Mouse (Mus musculus) gastrocnemius, adult 18-20 months (tissue): ENCODE measurements around the gene Arhgap21. TPM values are rescaled to one million over a fixed set of nuclear protein-coding genes. Genes with fewer than 3 reads are reported as not detected.

Experiments
- DNase-seq: peaks from one replicate; pipeline ENCODE4 v3.0.0; 2021; ENCODE audit warnings: low spot score
- total RNA-seq, 2 experiments: library from RNA; stranded (reverse); gene quantifications; 2 replicates each; pipeline ENCODE4 v1.2.3; 2021

Arhgap21 gene
- total RNA-seq, 2 experiments from 2014 or later, result 27.0 to 33.4 TPM

DNA sequence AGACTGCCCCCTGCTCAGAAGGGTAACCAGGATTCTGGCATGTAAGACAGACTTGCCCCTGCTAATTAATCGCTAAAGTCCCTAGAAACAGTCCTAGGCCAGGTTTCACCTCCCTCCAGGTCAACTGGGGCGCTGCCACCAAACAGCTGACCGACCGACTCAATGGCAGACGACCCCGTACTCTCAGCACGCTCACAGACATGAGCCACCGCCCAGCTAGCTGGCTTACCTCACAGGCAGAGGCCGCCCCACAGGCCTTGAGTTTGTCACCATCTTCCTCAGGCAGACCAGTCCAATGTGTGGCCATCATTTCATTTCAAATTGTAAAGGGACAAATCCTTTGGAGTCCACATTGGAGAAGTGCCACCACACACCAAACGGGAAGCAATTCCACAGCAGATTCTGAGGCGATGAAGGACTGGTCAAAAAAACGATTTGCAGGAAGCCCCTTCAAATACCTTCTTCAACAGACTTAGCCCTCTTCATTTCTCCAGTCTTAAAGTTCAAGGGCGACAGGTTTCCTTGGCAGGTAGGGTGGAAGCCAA, 1.5 kb downstream of the Arhgap21 start:
- DNase-seq, result peak; percentile 30

DNA sequence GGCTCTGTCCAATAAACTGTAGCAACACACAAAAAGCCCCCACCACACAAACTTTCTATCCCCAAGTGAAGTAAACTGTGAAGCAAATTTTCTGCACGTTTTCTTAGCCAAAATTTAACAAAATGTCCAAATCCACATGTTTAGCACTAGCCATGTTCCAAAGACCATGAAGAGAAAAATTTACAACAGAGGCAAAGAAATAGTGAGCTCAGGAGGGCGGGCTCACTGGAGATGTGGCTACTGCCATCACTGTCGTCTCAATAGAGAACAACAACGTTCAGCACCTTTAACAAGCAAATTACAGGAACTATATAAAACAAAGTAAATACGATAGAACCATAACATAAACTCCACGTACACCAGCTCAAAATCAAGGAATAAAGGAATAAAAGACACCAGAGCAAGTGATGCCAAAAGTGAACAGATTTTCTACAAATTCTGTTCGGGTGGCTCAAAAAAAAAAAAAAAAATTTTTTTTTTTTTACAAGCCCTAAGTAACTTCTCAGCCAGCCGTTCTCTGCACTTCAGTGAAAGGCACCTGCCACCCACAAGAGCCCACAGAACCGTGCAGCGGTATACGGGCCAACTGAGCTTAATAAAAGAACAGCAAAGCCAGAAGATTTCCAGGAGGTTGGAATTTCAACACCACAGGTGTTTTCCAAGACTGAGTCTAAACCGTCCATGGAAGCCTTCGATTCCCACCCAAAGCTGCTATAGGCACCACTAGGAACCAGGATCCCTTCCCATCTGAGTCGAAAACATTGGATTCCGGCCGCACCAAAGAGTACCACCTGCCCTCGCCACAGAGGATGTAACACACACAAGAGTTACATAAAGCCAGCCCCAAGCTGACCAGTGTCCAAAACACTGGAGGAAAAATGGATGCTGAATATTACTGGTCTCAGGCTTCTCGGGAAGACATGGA, 2.2 kb downstream of the Arhgap21 start:
- DNase-seq, result no peak

DNA sequence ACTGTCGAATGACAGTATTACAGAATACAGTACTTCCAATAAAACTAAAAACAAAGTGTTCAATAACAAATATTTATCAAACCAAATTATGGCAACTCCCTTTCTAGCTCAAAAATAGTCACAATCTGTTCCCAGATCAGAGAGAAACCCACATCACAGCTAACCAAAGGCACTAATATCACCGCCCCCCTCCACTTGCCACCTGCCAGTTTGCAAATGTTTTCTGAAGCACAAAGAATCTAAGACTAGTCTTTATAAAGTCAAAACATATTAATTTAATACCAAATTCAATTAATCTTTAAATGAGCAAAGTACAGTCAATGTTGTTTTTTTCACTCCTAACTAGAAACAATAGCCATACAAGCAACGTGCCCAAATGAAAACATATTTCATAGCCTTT, 3.3 kb downstream of the Arhgap21 start:
- no peak for DNase-seq

DNA sequence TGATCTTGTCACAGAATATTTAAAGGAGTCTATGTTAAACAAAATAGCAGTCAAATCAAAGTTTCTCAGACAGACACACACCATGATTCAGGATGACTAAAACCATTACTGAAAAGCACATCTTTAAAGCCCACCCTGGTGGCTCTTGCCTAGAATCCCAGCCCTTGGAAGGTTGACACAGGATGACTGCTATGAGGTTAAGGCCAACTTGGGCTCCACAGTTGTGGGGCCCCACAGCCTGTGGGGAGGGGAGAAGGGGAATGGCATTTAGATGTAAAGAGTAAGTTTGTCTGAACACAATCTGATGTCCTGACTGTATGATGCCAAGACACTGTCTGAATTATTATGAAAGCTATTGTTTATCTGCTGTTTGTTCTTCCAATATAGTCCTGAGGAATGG, 4.2 kb downstream of the Arhgap21 start:
- no peak for DNase-seq

DNA sequence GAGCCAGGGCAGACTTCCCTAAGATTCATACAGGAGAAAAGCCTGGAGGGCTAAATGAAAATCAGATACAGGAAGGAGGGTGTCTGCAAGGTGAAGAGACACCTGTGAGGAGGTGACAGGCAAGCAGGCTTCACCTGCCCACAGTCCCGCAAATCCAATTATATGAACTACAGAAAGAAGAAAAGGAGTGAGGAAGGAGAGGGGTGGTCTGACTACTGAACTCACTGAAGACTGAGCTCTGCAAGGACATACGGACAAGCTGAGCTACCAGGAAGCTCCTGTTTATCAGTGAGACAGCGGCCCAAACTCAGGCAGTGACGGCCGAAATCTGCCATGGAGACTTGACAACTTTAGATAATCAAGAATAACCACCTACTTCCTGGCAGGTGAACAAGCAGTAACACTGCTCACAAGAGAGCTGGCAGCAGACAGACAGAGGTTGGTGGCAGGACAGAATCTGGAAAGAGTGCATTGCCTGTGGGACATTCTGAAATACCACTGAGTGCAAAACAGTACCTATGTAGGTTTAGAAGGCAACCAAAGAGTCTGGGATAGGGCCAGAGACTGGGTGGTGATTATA, 5.4 kb downstream of the Arhgap21 start:
- no peak for DNase-seq

DNA sequence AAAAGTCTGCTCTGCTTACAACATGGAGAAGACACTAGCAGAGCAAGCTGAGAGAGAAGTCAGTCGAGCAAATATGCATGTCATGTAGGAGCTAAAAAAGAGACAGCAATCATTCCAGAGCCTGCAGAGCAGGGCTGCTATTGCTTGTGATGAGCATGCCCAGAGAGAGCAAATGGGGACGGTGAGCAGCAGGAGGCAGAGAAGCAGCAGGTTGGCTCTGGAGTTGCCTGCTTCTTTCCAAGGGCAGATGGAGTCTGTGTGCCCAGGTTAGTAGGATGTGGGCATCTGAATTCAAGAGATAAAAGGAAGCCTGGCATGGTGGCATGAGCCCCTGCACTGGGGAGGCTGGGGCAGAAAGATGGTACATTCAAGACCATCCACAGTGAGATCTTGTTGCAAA, 6.4 kb downstream of the Arhgap21 start:
- DNase-seq, result no peak

DNA sequence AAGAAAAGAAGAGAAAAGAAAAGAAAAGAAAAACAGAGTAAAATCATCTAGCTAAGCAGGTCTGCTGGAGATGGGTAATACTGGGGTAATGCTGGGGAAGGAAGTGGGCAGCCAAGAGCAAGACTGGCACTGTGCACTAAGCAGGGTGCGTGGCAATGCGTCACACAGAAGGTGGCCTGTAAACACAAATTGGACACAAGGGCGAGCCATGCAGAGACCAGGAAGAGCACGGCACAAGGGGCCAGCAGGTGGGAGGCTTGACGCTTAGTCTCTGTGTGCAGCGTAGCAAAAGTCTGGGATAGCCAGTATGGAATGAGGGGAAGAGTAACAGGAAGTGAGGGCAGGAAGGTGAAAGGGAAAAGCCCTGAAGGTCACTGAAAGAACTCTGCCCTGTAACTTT, 6.9 kb downstream of the Arhgap21 start:
- no peak for DNase-seq

DNA sequence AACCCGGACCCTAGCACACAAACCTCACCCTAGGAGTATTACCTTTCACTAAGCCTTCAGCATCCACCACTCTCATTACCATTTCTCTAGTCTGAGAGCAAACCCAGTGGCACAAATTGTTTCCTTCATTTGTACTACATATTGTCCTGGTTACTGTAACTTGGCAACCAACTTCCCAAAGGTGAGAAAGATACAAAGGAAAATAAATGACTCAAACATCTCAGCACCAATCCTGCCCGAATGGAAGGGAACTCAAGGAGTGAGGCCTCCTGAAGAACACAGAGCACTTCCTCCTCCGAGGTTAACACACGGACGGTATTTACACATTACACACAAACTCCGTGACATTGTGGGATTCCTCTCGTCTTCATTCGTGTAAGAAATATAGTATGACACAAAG, 7.4 kb downstream of the Arhgap21 start:
- no peak for DNase-seq

DNA sequence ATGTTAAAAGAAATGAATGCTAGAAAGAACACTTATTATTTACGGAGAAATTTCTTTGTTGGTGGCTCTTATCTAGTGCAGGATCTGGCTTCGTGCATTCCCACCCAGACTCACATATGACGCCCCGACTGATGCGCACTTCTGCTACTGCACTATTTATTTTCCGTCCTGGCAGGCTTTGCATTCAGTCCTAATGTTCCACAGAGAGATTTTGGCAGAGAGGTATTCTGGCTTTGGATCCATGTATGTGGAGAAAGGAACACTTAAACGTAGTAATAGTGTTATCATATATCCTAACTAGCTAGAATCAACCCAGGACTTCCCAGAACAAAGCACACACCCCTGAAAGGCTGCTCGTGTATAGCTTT, 8.0 kb downstream of the Arhgap21 start:
- no peak for DNase-seq

DNA sequence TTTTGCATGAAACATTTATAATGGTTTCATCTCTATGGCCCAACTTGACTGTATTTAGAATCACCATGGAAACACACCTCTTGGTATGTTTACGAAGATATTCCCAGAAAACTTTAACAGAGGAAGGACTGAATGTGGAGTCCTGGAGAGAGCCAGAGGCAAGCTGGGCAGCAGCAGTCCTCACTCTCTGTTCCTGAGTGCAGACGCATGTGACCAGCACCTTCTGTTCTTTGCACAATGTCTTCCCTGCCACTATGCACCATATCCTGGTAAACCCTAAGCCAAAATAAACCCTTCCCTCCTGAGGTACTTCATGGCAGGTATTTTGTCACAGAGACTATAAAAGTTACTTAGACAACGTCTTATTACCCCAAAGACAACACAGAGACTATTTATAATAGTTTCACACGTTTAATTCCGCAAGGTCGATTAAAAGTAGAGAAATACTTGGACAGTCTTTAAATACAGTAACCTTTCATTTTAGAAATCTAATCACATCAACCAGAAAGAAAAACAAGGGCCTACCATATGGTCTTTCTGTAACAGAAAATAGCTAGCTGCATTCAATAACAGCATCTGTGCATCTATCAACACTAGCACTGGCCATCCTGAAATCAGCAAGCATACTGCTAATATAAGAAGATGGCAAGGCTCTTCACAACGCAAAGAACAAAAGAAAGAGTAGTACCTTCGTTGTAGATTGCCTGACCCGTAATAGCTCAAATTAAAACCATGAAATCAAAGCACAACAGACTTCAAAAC, 8.6 kb downstream of the Arhgap21 start:
- no peak for DNase-seq

DNA sequence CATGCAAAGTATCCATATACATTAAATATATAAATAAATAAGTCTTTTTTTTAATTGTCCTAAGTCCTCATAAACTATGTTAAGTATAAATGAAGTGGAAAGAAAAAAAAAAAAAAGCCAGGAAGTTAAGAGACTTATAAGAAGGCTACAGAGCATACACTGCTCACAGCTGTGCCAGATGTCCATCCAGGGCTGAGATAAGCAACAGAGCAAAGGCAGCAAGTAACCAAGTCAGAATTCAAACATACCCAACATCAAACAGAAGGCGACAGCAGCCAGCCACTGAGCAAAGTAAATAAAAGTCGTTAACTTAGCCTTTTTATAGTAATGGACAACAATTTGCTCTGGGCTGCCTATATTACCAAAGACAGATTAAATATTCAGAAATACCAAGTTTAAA, 9.6 kb downstream of the Arhgap21 start:
- no peak for DNase-seq

DNA sequence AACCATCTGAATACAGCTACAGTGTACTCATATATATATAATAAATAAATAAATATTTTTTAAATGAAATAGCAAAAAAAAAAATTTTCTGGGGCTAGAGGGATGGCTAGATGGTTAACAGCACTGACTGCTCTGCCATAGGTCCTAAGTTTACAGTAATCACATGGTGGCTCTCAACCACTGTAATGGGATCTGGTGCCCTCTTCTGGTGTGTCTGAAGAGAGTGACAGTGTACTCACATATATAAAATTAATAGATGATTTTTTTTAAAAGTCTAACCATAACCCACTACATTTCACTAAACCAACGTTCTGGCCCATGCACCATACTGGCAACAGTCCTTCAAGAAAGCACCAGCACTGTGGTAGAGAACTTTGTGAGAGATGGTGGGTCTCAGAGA, 10.7 kb downstream of the Arhgap21 start:
- DNase-seq, result no peak

DNA sequence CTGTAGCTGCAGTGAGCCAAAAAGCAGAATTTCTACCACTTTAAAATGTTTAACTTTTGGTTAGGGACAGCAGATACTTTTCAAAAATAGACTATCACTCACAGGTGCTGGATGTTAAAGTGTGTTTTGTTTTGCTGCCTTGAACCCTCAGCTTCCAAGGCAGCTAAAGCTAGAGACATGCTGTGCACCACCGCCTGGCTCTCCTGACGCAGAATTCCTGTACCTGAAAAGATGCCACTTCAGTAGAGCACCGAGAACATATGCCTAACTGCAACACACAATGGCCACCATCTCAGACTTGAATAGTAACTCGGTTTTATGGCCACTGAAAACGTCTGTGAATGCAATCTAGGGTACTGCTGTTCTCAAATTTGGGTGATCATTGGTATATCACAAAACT, 12.0 kb downstream of the Arhgap21 start:
- DNase-seq, result no peak

DNA sequence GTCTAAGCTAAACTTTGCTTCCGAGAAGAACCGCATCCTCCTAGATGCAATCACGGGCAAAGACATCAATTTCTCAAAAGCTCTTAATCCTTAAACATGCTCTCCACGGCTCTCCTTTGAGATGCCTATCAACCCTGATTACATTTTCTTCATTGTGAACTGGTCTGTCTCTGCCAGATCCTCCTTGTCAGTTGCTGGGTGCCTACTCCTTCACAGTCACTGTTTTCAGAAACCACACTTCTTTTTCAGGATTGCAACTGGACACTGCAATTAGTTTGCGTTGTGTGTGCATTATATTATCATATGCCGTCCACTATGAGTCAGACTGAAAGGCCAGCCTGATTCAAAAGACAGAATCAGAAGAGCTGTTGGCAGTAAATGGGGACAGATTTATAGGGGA, 12.7 kb downstream of the Arhgap21 start:
- no peak for DNase-seq

DNA sequence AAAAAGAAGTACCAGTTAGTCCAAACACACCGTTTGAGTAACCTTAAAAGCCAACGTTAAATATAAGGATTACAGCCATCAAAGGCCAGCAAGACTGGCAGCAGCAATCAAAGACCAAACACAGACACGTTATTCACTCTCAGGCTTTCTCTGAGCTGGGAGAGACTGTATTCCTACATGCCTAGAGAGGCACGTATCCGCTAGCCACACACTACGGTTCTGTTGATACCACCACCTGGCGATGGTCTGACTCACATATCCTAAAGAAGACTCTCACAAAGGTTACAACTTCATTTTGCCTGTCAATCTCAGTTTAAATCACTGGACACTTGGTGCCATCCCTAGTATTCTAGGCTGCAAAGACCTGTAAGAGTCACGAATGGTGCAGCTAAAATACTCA, 13.3 kb downstream of the Arhgap21 start:
- no peak for DNase-seq

DNA sequence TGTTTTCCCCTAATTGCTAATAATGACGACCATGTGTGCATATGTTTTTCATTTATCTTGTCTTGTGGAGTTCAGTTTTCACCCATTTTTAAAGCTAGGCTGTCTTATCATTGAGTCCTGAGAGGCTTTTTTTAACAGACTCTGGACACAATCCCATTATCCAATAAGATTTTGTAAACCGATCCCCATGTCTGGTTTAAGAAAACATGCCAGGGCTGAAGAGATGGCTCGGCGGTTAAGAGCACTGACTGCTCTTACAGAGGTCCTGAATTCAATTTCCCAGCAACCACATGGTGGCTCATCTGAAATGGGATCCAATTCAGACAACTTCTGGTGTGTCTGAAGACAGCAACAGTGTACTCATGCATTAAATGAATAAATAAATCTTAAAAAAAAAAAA, 16.0 kb downstream of the Arhgap21 start:
- no peak for DNase-seq

DNA sequence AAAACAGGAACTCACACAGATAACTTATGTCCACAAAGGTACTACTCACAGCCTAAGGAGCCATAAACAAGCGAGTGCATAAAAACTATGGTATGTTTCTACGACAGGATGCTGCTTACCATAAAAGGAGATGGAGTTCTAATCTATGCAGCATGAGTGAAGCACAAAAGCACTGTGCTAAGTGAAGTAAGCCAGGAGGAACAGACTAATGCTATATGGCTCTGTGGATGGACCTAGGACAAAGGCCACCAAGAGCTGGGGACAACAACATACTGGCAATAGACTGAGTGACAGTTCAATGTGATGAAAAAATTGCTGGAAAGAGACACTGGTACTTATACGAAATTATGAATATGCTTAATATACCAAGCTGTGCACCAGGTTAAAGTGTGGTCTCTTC, 19.5 kb downstream of the Arhgap21 start:
- DNase-seq, result no peak

DNA sequence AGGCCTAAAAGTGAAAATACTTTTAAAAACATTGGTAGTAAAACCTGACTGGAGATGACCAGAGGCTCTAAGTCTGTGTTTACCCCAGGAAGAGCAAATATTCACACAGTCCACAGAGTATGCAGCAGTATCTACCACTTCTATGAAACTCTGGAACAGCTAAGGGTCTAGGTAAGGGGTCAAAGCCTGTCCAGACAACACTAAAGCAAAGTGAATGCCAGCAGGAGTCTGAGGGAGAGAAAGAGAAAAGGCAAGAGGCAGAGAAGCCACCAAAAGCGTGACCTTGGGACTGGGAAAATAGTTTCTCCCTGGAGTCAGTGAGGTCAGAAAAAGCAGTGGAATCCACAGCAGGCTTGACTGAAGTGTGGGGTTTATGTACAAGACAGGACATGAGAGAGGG, 21.6 kb downstream of the Arhgap21 start:
- DNase-seq, result no peak

DNA sequence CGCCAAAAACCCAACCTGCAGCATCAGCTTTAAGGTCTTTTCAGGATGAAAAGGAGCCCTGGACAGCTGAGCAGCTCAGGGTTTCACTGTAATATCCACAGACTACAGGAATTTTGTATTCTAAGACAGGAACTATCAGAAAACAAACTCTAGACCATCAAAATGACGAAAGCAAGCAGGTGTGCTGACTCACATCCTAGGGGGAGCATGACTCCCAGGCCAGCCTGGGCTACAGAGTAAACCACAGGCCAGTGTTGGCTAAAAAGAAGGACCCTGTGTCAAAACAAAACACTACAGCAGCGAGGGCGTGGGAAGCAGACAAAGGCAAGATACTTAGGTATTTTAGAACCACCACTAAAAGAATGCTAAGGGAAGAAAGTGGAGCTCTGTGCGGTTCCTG, 23.1 kb downstream of the Arhgap21 start:
- no peak for DNase-seq

DNA sequence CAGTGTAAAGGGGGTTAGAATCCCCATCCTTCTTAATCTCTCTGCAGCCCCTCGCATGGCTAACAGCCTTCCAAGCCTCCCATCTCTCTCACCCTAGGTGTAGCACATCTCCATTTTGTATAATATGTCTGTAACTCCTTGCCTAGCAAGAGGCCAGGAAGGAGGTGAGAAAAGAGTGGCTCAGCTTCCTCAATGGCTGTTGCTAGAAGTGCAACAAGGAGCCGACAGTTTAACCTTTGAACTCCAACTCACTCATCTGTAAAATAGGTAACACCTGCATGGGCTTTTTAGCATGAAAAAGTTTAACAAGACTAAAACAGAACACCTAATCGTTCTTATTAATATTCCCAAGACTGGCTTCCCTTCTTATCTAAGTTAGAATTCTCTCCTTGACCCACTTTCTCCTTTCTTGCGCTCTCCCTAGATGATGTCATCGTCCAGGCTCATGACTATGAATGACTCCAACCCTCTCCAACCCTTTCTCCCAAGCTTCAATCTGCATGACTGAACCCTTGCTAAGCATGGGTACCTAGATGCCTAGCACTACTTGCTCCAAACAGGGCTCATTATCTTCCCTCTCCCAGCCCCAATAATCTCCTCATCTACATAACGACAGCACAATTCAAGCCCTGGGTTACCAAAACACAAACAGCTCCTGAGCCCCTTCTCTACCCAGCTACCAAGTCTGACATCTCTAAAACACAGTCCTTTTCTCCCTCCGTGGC, 24.8 kb downstream of the Arhgap21 start:
- DNase-seq, result no peak

DNA sequence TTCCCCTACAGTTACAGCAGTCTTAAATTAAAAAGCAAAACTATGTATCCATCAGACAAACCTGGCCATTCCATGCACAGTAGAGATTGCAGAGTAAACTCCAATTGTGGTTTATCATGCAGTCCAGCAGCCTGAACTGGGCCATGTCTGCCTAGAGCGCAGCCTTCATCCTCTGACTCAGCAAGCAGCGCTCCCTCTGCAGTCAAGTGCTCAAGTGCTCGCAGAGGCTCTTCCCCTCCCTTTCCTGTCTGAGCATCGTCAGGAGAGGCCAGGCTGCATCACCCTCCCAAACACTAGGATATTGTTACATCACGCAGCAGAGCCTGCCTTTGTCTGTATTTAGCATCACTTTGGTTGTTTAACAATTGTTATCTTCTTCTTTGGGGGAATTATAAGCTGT, 25.5 kb downstream of the Arhgap21 start:
- peak; percentile 26 for DNase-seq
